Mouse (Mus musculus): ENCODE data around the gene Atrn. TPM values are rescaled to one million over a fixed set of nuclear protein-coding genes. Genes with fewer than 3 reads are reported as not detected.
"Not testable (repeated sequence)": the region's sequence is repeated elsewhere in the genome, so short reads cannot be mapped to it uniquely, and the experiment has no call there.

Atrn gene
- total RNA-seq, 2 experiments from 2014 or later, result 24.3 to 25.5 TPM

DNA sequence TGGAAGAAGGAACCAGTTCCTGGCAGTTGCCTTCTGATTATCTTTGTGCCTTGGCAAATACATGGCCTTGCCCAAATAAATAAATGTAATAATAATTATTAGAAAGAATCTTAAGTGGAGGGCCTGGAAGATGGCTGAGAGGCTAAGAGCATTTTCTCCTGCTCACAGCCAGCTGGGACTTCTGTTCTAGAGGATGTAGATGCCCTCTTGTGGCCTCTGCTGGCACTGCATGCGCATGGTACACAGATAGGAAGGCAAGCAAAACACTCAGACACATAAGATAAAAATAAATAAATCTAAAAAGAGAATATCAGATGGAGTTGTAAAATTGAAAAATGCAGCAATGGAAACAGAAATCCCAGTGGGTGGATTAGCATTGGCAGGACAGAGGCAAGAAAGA, 44.3 kb downstream of the Atrn start:
- peak; percentile 72 to 87 for DNase-seq (ENCODE audit: low spot score in 2 of 2)

DNA sequence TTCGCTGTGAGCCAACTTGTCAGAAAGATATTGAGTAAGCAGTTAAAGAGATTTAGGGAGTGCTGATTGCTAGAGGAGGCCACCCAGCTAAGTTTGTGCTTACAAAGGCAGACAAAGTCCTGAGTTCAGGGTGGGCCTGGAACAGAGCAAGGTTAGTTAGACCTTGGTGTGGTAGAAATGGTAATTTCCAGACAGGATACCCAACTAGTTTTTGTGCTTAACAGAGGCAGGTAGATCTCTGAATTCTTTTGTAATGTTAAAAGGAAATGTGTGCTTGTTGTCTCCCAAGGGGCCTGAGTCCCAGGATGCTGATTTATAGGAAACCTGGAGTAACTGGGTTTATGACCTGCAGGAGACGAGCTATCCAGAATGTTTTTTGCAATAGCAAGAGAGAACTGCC, 52.6 kb downstream of the Atrn start:
- no peak for DNase-seq (ENCODE audit: low spot score in 2 of 2)

DNA sequence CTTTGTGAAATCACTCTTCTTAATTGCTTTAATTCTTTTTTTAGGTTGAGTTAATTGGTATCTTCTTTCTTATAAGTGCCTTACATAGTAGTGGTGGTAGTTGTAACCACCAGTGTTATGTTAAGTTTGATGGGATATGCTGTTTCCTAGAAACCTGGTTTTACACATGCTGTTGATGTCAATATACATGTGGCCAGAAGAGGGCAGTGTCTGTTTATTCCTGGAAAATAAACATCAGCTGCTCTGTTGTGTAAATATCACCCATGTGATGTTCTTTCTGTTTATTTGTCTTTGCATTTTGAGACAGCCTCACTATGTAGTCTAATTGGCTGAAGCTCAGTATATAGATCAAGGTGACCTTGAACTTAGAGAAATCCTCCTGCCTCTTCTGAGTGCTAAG, 55.6 kb downstream of the Atrn start:
- no peak for DNase-seq (ENCODE audit: low spot score in 2 of 2)

DNA sequence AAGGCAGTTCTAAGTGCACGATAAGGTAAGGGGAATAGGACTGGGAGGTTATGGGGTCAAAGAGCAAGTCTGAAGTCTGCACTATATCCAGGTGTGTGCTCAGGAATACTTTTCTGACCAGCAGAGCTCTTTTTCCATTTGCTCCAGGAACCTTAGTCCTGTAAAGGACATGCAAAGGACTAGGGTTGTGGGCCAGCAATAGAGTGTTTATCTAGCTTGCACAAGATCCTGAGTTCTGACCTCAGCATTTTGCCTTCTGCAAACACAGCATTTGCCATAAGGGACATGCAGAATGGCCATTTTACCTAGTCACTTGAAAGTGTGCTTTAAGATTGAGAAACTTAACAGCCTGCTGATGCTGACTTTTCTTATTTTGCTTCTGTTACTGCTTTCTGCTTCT, 58.7 kb downstream of the Atrn start:
- no peak for DNase-seq (ENCODE audit: low spot score in 2 of 2)

DNA sequence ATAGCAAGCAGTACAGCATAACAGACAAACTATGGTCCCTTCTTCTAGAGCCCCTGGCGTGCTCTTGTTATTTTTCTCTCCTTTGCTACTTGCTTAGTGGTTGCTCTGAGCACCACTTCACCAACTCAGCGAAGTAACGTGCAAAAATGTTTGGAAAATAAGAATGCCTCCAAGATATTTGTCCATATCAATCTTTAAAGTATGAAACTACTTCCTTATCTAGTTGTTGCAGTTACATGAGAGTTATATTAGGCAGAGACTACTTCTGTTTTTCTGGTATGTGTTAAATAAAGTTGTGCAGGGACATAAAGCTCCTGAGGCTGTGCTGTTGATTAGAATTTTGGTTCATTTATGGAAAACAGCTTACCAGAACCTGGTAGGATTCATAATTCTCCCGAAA, 64.7 kb downstream of the Atrn start:
- no peak for DNase-seq (ENCODE audit: low spot score in 2 of 2)

DNA sequence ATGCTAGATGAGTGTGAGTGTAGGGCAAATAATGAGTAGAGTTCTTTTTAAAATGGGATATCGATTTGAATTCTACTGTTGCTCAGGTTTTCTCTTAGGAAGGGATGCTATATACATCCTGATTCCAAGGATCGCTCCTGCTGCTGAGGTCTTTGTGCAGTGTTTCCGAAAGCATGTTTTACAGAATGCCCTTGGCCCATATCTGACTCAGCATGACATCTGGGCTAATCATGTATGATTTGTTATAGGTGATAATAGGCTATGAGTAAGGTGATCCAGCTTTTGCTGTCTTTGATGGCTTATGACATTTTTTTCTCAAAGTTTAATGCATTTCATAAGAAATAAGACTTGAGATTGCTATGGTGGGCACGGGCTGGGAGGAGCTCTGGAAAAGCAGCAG, 66.1 kb downstream of the Atrn start:
- DNase-seq (ENCODE audit: low spot score in 2 of 2), result no peak

DNA sequence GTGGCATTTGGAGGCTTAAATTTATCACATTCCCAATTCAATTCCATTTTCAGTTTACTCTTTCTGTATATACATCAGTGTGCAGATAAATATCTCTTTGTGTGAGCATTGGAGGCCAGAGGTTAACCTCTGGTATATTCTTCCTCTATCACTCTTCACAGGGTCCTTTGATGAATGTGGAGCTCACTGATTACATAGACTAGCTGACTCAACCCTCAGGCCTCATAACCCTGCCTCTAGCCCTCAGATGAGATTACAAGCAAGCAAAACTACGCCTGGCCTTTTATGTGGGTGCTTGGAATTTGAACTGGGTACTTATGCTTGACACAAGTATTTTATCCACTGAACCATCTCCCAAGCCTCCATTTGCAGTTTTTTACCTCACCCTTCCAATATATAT, 68.6 kb downstream of the Atrn start:
- no peak for DNase-seq (ENCODE audit: low spot score in 2 of 2)

DNA sequence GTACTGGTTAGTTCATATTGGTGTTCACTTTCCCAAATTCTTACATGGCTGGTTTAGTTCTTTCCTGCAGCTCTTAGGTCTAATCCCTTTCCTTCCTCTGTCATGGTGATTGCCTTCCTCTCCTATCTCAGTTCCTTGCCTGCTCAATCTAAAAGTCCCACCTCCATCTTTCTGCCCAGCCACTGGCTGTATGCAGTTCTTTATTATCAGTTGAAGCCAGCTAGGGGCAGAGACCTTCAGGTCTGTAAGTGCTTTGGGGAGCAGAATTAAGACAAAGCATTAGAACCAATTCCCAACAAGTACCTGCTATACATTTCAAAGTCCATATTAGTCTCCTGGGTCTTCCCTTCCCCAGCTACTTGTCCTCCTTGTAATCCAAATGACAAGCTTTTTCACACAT, 71.3 kb downstream of the Atrn start:
- DNase-seq (ENCODE audit: low spot score in 2 of 2), result no peak

DNA sequence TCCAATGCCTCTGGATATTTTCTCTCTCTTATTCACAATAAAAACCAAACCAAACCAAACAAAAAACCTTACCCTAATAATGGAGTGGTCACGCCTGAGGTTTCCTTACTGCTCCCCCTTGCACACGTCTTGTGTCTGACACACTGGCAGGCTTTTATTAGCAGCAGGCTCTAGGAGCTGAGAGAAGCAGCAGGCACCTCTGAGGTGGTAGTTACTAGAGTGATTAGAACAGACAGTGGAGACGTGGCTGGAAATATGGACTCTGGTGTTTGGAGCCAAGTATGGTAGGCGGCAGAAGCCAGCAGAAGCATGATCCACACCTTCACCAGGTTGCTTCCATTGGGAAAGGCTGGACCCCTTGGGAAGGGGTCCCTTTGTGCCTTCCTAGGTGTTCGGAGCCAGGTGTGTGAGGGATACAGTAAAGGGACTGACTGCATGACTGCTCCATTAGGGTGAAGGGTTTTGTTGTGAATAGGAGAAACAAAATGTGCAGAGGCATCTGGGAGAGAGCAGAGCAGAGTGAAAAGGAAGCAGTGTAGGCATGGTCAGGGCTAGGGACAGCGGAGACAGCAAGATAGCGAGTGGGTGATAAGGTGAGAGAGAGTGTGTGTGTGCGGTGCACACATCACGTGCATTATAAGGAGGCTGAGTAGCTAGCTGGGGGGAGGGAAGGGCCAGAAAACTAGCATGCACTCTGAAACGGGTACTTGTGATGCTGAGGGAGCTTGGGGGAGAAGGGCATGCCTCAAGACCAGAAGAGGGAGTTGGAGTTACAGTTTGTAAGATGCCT, 72.0 kb downstream of the Atrn start:
- DNase-seq (ENCODE audit: low spot score in 2 of 2), result no peak

DNA sequence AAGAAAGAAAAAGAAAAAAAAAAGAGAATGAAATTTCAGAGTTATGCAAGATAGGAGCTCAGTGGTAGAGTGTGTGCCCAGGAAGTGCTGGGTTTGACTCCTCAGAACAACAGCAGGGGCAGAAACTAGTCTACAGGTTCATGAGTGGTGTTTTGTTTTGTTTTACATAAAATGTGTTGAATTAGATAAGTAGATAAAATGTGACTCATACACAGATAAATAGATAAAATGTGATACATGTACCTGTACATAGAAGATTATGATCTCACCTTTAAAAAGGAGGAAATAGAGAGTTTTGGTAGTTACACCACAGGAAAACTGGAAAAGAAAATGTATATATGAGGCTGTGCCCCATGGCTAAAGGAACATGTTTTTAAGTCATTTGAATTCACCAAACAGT, 72.8 kb downstream of the Atrn start:
- no peak for DNase-seq (ENCODE audit: low spot score in 2 of 2)

DNA sequence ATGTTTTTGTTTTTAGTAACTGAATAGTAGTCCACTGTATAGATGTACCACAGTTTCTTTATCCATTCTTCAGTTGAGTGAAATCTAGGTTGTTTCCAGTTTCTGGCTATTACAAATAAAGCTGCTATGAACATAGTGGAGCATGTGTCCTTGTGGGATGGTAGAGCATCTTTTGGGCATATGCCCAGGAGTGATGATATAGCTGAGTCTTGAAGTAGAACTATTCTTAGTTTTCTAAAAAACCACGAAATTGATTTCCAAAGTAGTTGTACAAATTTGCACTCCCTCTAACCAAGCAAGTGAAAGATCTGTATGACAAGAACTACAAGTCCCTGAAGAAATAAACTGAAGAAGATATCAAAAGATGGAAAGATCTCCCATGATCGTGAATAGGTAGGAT, 86.5 kb downstream of the Atrn start:
- no peak for DNase-seq (ENCODE audit: low spot score in 2 of 2)

DNA sequence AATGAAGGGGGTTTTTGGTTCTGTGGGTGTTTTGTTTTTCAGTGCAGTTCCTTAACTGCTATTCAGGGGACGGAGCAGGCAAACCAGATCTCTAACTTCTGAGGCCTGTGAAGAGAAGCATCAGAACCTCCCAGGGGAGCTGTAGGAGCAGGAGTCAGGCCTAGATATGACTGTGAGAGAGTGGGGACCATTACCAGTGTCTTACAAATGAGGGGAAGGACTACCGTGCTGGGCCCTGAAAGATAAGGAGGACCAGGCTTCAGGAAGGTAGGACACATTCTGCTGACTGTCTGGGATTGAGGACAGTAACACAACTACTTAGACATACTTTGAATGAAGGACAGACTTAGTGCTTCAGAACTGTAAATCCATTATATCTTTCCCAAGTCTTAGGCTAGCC, 102.8 kb downstream of the Atrn start:
- no peak for DNase-seq (ENCODE audit: low spot score in 2 of 2)

DNA sequence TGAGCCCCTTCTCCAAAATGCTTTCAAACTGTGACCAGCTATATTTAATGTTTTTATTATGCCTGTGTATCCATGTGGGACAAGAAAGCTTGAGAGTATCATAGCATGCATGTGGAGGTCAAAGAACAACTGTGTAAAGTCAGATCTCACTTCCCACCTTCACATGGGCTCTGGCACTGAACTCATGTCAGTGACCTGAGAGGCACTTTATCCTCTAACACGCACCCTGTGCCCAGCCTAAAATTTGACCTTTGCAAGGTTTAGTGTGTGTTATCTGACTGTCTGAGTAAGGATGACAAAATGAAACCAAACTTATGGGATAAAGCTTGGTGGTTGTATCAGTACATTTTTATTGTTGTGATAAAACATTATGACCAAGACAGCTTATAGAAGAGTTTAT, 104.3 kb downstream of the Atrn start:
- DNase-seq (ENCODE audit: low spot score in 2 of 2), result no peak

DNA sequence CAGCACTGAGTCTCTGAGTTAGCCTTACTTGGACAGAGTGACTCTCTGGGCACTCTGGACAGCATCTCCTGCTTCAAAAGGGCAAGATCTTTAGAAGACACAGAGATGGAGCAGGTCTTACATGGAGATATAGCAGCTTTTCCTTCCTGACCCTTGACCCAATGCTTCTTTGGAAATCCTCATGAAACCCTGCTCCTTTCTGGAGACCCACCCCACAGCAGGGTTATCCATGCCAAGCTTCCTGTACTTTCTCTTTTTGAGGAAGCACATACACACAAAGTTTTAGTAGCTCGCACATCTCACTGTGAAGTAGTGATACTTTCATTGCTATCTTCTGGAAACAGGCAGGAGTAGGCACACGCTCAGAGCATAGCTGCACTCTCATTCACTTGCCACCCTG, 118.9 kb downstream of the Atrn start:
- DNase-seq (ENCODE audit: low spot score in 2 of 2), result no peak

DNA sequence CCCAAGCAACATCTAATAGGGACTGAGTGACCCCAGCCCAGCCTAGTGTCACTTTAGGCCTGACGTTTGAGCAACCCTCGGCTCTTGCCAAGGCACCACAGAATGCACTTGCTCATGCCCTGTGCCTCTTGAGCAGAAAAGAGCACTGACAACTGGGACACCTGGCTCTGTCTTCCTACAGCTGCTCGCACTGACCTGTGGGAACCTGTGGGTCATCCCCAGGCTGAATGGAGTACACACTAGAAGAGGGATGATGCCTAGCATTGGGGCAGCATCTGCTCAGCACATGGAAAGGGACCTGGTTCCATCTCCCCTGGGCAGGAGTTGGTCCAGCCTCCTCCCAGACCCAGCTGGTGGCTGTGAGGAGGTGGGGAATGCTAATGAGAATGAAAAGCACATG, 120.6 kb downstream of the Atrn start:
- no peak for DNase-seq (ENCODE audit: low spot score in 2 of 2)

DNA sequence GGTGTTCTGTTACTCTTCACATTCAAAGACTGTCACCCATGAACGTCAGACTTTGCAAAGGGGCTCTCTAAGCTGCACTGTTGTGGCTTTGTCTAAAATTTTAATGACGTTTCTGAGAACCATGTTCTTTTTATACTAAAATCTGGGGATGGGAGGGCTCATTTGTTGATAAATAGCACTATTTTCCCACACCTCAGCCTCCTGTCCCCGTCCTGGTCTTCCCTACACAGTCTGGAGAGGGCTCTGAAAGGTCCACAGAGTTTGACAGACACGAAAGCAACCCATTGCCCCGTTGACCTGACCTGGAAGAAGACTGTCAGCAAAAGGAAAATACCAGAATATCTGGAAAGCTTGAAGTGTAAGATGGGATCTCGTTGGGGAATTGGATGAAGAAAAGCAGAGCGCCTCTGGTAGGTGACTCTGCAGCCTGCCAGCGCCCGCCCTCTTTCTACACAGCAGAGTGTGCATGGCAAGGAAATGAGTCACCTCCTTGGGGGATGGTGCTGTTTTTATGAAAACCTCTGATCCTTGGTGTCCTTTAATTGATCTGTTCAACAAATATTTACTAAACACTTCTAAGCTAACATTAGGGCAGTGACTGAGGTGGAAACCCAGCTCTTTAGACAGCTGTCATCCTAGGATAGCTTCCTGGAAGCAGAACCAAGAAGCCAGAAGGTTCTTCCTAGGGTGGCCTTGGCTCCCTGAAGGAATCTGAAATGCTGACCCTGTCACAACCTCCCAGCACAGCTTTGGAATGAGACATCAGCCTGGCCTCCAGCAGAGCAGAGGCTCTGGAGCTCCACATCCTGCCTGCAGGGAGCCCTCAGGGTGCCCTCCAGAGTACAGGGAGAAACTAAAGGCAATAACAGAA, 123.0 kb downstream of the Atrn start:
- DNase-seq (ENCODE audit: low spot score in 2 of 2), result no peak

DNA sequence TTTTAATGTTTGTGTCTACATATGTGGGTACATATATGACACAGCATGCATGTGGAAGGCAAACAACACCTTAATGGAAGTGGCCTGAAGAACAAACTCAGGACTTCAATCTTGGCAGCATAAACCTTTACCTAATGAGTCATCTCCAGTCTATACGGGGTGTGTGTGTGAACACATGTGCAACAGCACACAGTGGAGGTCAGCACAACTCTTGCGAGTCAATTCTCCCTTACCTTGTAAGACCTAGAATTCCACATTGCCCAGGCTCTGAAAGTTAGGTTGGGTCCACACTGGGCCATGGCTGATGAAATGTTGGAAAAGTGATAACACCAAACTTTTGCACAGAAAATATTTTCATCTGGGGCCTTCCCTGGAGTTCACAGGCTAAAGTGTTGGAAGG, 124.3 kb downstream of the Atrn start:
- no peak for DNase-seq (ENCODE audit: low spot score in 2 of 2)

DNA sequence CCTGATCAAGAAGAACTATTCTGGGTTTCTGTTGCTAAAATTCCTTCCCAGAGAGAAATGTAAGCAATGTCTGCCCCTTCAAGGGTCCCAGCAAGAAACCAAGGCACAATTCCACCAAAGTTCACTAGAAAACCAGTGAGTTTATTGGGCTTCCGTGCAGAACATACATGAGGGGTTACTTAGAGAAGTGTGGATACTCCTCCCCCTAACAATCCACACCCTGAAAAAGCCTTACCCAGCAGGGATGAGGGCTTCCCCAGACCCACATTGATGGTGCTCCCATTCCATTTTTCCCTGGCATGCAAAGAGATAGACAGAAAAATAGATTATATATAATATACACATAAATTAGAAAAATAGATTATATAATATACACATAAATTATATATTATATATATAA, 124.7 kb downstream of the Atrn start:
- no peak for DNase-seq (ENCODE audit: low spot score in 2 of 2)

DNA sequence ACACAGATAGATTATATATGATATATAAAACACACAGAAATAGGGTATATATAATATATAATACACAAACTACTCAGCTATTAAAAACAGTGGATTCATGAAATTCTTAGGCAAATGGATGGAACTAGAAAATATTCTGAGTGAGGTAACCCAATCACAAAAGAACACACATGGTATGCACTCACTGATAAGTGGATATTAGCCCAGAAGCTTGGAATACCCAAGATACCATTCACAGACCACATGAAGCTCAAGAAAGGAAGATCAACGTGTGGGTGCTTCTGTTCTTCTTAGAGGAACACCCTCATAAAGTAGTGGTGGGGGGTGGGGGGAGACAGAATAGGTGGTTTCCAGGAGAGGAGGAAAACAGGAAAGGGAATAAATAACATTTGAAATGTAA, 125.1 kb downstream of the Atrn start:
- not testable (repeated sequence) for DNase-seq (ENCODE audit: low spot score in 2 of 2)

DNA sequence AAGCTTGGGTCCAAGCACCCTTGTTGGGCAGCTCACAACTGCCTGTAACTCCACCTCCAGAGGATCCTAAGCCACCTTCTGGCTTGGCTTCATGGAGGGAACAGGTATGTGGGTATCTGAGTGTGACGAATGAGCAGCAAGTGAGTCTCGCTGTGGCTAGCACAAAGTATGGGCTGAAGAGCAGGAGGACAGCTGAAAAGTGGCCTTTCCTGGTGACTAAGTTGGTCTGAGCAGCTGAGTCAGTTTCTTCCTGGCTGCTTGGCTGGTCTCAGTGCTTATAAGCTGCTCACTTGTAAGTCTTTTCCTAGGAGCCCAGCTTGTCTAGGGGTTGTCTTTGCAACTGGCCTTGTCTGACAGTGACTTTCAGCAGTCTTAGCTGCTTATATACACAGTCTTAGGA, 130.0 kb downstream of the Atrn start:
- no peak for DNase-seq (ENCODE audit: low spot score in 2 of 2)

DNA sequence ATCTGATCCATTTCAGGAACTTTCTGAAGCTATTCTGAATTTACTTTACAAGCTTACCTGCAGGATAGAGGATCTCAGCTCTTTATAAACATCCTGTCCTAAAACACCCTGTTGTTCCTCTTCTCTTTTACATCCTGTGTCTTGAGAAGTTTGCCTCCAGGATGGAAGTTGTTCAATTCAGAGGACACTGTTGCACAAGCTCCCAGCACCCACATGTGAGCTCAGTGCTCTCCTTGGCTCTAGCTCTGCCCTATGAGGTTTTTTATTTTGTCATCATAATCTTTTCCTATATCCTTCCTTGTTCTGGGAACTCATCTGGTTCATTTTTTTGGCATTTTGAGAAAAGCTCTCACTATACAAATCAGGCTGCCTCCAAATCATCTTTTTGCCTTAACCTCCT, 130.5 kb downstream of the Atrn start:
- DNase-seq (ENCODE audit: low spot score in 2 of 2), result no peak

DNA sequence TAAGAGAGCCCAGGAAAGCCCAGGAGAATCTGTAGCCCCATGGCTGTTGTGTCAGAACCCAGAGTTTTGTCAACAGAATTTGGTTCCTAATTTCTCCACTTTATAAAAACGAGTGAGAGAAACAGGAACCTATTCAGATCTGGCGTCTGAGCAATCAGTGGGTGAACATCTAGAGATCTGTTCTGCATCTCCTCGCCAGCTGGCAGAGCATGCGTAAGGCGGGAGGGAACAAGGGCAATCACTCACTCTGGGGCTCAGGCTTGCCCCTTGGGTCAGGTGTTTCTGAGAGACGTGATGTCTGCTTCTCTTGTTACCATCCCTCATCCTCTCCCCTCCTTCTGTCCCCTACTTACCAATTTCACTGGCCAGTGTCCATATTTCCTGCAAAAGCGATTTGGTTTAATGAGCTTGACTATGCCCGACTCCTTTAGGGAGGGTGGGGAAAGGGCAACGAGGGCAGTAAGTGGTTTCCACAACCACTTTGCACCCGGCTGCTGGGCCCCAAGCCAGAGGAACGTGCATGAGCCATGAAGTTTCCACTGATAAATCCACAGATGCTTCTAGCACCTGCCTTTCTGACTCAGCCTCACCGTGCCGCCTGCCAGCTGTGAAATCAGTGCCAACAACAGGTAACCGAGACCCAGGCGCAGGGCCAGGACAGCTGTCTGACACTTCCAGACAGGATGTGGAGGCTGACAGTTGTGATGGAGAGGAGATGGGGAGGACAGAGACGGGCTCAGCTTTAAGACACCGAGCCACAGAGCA, 131.1 kb downstream of the Atrn start:
- DNase-seq (ENCODE audit: low spot score in 2 of 2), result peak in 1 of 2 experiments; percentile 63

Measured in gastrocnemius, postnatal 4 days (tissue).